Mouse (Mus musculus) embryo, embryonic 10 days (tissue): Measurements from ENCODE around the gene Itpa.

Experiments used
- DNase-seq: peaks from one replicate; pipeline ENCODE4 v3.0.0-alpha.2; 2015; ENCODE audit warnings: low spot score

Itpa gene

DNA sequence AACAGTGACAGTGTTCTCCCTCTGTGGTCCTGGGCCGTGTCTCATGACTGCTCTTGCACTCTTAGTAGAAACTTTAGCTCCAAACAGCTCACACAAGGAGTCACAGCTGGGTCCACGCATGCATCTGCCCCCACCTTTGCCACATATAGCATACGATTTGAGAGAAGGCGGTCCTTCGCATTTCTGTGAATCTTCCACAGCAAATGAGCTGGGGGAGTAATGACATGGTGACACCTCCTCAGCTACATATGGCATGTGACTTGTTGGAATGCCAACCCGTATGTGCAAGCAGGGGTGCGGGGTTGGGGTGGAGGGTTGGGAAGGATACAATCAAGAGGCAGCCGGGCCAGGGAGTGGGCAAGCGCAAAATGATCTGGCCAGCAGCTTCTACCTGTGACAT, 10.9 kb upstream of the Itpa start:
- no peak for DNase-seq

DNA sequence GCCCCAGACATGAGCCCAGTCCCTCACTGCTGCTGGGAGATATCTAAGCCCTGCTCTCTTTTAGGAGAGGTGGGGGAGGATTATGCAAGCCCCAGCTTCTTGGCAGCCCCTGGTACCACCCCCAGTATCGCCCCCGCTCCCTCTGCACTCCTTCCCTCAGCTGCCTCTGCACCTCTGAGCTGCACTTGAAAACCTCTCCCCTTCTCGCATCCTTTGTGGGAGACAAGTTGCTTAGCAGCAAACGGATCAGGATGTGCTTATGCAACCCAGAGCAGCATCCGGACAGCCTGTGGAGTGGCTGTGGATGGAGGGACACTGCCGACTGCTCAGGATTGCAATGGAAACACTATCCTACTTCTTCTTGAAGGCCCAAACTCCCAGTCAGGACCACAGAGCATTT, 9.9 kb upstream of the Itpa start:
- no peak for DNase-seq

DNA sequence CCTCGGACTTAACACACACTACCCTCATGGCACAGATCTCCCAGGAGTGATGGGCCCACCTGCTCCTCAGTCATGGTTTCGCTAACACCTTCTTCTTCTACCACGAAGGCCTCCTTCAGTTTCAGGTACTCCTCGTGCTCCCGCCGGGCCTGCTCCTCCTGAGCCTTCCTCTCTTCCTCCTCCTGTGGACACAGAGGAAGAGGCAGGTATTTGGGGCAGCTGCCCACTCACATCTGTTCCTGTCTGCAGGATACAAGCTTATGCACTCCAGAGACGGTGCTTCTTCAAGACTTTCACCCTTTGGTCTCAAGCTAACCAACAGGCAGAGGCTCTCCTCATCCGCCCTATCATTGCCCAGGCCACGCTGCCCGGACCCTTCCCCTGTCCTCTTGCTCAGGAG, 8.9 kb upstream of the Itpa start:
- DNase-seq: no peak

DNA sequence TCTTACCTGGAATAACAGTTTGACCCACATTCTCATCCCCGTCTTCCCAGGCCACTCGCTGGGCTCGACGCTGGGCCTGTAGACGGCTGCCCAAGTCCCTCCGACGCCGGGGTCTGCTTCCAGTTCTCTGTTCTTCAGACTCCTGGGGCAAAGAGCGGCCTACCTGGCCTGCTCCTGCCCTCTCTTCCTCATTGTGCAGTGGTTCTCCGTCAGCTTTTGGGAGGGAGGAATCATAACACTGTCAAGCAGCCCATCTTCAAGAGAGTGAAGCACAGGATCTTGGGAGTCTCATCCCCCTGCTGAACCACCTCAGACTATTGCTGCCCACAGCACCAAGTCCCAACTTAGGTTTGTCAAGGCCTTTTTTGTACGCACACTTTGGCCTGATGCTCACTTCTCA, 4.1 kb upstream of the Itpa start:
- DNase-seq: no peak

DNA sequence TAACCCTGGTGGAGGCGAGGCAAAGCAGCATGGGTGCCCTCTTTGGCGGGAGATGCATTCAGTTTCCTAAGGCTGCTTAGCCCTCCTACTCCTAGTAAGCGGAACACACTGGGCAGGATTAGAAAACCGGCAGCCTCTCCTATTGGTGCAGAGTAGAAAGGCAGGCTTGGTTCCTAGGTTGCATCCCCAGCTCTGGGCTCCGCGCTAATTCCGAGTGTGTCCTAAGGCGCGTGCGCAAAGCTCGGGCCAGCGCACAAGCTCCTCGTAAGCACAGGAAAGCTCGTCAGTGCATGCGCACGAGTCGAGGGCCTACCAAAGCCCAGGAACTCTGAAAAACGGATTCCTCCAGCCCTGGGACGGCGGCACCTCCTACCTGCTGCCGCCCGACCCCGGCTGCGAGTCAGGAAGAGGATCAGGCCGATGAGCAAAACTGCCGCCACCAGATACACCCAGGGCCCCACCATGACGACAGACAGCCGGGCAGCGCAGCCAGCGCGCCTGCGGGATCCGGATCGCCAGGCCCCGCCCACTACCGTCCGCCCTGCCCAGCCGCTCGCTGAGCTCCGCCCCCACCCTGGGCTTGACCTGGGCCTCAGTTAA, 3.2 kb upstream of the Itpa start, which contains the start of gene Ddrgk1:
Gene Ddrgk1 (minus strand): TSS at position 558 of the 600 bp plus-strand sequence.
- DNase-seq: peak; percentile 97

DNA sequence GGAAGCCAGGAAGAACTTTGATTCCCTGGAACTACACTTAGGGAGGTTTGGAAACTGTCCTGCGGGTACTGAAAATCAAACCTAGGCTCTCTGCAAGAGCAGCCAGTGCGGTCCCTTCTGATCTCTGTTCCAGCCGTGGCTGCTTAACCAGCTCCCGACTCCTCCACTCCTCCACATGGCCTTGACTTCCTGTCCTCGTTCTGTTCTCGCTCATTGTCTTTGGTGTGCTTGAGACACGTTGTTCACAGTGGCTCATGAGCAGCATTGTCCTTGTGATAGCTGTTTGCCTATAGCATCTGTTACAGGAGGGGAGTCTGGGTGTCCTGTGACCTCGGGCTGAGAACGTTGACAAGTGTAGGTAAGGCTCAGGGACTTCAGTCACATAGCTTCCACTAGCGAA, 9.8 kb downstream of the Itpa start:
- no peak for DNase-seq

DNA sequence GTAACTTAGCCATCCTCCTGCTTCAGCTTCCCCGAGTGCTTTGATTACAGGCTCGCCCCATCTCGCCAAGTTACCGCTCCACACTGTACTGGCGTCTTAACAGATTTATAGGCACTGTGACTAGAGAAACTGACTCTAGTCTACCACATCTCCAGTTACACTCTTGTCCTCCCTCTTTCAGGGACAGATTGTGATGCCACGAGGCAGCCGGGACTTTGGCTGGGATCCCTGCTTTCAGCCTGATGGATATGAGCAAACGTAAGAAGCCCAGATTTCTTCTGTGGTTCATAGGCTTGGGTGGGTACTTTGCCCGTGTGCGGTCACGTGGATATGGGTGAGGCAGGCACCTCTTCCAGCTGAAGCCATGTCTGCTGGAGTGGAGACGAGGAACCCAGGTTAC, 11.7 kb downstream of the Itpa start:
- no peak for DNase-seq

DNA sequence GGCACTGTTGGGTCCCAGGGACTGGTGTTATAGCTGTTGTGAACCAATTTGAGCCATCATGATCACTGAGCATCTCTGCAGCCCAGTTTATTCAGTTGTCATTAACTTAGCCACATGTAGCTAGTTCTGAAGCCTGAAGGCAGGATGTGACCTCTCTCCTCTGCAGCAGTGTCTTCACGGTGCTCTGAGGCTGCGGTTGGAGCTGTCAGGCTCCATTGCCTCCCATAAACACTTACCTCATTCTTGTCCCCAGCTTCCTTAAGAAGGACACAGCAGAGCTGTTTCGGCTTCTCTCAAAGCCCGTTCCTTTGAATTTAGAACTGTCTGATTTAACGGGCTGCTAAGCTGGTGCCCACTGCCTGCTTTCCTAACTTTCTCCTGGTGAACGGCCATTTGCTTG, 12.5 kb downstream of the Itpa start:
- DNase-seq: no peak

DNA sequence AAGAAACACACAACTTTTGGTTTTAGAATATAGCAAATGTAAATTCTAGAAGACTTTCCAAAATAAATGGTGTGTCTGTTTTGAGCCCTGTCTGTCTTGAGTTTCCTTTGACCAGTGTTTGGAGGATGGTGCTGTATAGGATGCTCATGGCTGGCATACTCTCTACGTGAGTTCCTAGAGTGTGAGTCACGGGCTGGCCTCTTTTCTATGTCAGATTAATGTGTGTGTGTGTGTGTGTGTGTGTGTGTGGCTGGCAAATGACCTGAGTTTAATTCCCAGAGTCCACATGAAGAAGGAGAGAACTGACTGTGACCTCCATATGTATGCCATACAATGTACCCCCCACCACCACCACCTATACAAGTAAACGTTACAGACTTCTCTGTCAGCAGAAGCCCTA, 14.1 kb downstream of the Itpa start:
- DNase-seq: no peak

DNA sequence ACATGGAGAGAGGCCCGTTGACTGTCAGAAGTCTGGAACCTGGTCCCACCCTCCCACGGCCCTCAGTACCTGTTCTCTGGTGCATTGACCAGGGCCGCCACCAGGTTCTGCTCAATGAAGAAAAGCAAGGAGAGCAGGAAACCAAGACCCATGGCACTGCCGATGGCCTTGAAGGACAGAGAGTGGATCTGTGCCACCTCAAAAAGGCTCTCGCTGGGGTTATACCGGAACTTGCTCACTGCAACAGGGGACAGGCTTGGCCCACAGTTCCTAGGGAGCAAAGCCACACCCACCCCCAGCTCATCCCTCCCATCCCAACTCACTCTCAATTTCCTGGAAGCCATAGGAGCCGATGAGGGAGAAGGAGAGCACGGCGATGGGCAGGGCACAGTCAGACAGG, 18.0 kb downstream of the Itpa start:
- no peak for DNase-seq

DNA sequence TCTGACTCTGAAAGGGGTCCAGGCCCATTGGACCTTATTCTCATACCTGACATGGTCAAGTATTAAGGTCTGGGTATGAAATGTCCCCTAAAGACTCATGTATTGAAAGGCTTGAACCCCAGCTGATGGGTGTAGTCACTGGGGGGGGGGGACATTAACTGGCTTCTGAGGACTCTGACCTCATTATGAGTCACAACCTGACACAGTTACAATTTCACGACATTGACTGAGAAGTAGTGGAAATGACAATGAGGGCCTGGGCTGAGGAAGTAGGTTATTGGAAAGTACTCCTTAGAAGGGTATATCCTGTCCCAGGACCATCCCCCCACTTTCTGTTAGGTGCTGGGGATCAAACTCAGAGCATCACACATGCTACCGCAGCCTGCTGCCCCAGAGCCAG, 21.6 kb downstream of the Itpa start:
- no peak for DNase-seq

DNA sequence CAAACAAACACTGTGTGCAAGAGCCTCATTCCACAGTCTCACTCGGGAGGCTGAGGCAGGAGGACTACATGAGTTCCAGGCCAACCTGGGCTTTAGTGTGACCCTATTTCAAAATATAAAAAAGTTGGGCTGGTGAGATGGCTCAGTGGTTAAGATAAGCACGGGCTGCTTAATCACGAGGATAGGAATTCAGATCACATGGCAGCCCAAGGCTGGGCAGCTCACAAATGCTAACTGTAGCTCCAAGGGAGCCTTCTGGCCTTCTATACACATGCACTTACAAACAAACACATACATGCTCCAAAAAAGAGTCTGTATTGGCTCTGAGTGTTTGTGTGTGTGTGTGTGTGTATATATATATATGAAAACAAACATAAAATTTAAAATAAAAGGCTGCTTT, 26.2 kb downstream of the Itpa start:
- no peak for DNase-seq

DNA sequence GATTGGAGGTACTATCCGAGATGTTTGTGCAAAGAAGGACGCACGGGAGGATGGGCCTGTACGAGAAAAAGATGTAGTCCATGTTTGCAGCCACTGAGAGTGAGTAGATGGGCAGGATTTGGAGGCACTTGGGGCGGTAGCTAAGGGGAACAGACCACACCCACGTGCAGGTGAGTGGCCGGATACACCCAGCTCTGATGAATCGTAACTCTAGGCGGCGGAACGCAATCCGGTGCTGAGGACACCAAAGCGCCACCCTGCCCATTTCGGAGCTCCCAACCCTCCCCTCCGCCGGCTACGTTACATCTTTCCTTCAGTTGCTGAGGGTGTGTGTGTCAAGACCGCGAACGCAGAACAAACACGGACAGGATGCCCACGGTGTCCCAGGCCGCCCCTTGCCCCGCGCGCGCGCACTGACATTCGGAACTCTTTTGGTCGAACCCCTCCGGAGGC, 29.3 kb downstream of the Itpa start:
- peak; percentile 36 for DNase-seq

DNA sequence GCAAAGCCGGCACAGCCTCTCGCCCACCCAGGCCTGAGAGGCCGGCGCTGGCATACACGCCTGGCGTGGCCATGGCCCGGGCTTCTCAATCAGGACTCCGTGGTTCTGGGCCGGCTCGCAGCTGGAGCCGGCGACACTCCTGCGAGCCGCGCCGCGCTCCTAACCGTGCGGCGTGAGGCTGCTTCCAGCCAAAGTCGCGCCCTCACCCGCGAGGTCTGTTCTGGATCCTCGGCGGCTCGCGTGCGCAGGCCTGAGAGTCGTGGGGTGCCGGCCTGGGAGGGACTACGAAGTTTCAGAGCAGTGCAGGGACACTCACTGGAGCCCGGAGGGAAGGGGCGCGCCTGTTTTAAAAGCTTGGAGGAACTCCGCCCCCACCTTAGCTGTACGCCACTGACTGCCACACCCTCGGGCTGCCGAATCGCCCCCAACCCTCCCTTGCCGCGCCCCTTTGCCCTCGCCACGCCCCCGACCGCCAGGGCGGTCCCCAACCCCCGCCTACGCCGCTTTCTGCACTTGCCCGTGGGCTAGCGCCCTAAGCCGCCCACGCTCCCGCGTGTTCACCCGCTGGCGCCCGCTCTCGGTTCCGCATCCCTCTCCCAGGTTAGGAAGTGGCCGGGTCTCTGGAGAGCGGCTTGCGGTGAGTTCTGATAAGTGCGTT, 29.9 kb downstream of the Itpa start, which contains the start of gene Slc4a11:
Gene Slc4a11 (minus strand): TSS at position 367 of the 658 bp plus-strand sequence.
- DNase-seq: peak; percentile 72

DNA sequence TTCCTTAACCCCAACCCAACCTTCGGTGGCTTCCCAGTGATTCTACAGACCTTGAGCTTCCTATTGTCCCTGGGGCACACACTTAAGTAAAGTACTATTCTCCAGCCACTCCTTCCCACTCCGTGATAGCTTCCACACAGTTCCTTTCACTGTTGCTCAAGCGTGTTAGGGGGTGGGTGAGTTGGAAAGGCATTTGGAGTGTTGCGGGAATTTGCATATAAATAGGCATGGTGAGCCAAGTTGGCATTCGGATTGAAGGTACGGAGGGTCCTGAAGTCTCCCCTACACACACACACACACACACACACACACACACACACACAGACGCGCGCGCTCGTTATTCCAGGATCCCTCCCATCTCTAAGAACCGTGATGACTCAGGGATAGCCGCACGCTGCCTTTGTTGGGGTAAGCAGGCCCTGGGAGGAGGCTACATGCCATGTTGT, 30.4 kb downstream of the Itpa start:
- DNase-seq: peak; percentile 44

DNA sequence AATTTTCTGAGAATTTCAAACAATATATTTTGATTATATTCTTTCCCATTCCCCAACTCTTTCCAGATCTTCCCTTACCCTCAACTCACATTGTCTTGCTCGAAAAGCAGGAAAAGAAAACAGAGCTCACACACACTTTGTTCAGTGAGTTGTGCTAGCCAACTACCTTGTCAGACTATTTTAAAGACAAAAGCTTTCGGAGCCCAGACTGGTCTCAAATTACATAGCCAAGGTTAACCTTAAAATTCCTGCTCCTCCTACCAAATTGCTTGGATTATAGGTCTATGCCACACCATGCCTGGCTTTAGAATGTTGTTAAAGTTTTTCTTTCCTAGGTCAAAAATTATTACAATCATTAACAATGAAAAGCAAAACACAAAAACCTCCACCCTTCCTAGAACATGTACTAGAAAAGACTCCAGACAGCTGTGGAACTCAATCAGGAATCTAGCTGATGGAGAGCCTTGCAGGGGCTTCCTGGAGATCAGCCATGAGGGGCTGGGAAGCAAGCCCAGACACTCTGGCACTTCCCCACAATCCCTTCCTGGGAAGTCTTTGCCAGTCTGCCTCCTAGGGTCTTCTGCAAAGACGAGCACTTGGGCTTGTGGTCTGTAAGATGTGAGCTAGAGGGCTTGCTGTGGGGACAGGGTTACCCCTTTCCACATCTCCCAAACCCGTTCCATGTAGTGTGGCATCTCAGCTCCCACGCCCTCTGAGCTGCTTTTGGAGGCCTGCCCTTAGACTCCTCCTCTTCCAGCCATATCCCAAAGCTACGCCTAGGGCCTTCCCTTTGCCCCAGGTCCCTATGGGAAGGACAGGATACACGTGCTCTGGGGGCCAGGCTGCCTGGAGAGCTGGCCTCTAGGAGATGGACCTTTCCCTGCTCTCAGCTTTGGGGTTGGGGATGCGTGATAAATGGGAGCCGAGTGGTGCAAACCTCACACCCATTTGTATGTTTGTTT, 36.9 kb downstream of the Itpa start:
- no peak for DNase-seq

DNA sequence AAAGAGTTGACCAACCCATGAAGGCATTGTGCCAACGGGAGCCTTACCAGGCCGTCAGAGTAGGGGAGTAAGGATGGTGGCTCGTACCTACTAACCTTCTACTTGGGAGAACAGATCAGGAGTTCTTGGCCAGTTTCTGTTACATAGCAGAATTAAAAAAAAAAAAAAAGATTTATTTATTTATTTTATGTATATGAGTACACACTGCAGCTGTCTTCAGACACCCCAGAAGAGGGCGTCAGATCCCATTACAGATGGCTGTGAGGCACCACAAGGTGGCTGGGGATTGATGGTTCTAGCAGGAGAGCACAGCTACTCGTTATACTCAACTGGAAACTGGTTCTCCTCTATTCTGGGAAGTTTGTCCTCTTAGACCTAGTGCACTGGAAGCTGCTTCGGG, 37.8 kb downstream of the Itpa start:
- no peak for DNase-seq

DNA sequence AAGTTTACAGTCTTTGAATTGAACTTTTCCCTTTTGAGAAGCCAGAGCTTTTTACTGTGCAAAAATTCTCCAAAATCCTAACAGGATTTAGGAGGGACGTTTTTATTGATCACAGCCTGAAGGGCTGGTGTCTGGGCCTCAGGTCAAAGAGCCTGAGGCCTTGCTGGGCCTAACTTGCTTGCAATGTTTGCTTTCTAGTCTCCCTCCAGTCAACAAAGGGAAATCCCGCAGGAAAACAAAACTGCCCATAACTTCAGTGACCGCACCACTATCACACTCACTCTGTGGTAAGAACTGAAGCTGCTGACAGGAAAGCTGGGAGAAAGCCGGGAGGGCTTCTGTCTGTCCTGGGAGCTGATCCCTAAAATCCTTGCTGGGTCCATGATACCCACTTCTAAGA, 39.2 kb downstream of the Itpa start:
- no peak for DNase-seq

DNA sequence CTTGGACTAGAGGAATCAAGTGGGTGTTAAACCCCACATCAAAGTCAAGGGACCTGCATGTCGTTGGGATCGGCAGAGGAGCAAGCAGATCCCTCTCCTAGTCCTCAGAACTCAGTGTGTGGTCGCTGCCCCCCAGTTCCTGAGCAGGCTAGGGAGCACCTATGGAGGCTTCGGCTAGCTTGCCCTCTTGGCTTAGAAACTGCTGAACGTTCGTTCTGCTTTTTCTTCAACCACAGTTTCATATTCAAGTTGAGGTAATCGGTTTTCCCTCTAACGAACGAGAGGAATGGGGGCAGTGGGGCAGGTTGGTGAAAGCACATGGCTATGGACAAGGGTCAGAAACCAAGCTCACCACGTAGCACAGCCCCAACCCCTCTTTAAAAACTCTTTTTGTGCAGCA, 39.6 kb downstream of the Itpa start:
- no peak for DNase-seq

DNA sequence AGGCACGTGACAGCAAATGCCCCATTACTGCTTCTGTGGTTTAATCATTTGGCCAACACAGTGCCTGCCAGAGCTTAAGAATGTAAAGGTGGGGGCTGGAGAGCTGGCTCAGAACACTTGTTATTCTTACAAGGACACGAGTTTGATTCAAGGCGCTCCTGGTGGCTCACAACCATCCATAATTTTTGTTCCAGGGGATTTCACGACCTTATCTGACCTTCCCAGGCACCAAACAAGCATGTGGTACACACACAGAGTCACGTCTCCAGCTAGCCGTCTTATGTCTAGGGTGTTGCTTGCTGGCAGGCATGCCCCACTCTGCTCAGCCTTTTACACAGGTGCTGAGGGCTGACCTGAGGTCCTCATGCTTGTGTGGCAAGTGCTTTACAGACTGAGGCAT, 50.5 kb downstream of the Itpa start:
- no peak for DNase-seq

DNA sequence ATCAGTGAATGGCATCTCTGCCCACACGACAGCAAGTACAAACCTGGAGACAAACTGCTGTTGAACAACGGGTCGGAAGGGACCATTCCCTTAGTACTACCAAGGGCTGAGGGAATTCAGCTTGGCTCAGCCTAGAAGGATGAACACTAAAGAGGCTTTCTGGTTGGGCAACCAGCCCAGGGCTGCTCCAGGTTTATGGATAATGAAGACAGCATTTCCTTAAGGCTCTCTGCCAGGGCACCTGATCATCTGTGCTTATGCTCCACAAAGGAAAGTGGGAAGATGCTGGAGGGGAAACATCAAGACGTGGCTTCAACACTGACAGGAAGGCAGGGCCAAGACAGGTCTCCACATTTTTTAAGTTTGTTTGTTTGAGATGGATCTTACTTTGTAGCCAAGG, 57.0 kb downstream of the Itpa start:
- DNase-seq: no peak

DNA sequence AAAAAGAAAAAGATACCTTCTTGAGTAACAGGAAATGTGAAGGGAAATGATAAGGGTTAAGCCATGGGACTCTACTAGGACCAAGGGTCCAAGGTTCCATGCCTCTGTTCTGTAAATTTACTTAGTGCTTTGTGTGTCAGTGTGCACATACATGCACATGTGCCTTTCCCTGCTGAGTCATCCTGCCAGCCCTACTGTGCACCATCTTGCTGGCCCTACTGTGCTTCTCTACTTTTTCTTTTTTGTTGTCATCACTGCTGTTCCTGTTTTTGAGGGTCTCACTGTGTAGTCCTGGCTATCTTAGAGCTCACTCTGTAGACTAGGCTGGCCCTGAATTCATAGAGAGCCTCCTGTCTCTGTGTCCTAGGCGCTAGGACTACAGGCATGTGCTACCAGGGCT, 60.3 kb downstream of the Itpa start:
- DNase-seq: no peak
